Mouse (Mus musculus): Measurements from ENCODE around the gene Aspscr1. TPM values are rescaled to one million over a fixed set of nuclear protein-coding genes. Genes with fewer than 3 reads are reported as not detected.

Gene Aspscr1
- polyA plus RNA-seq, 1 experiment from 2014 or later: 124 TPM

- H3K9ac ChIP-seq (ENCODE audit: low read depth, low read length): no peak overlapping the region
- WGBS: 86% methylated on average over 2 of the region's 2 CpGs
- no peaks in the 10 kb centered on the region for H3K4me1 ChIP-seq (ENCODE audit: control insufficient read depth, insufficient read depth, low read length)
- H3K36me3 ChIP-seq (ENCODE audit: control insufficient read depth, insufficient read depth, low read length): peaks cover 54% of the 10 kb centered on the region
- H3K4me3 ChIP-seq (ENCODE audit: low read length): no peak overlapping the region
- no peak for ATAC-seq (ENCODE audit: low FRiP score, low TSS enrichment)
- no peaks in the 10 kb centered on the region for H3K9me3 ChIP-seq (ENCODE audit: control insufficient read depth, low read length)
- H3K4me2 ChIP-seq (replicated peaks; ENCODE audit: low read depth, low read length): no peak overlapping the region
- H3K27ac ChIP-seq (ENCODE audit: low read depth, low read length): no peak overlapping the region
- no peaks in the 10 kb centered on the region for H3K27me3 ChIP-seq (ENCODE audit: control insufficient read depth, insufficient read depth, low read length)
These were observed 11.9 kb downstream of the Aspscr1 start for GRCm38 (mm10) chr11:120684660-120685059.

- H3K27ac ChIP-seq (ENCODE audit: low read depth, low read length): peak overlapping the region; percentile 42
- no peak for ATAC-seq (ENCODE audit: low FRiP score, low TSS enrichment)
- no peak overlapping the region for H3K4me2 ChIP-seq (replicated peaks; ENCODE audit: low read depth, low read length)
- 74% methylated on average over 20 of the region's 20 CpGs for WGBS
- no peak overlapping the region for H3K4me3 ChIP-seq (ENCODE audit: low read length)
- H3K27me3 ChIP-seq (ENCODE audit: control insufficient read depth, insufficient read depth, low read length): no peaks in the 10 kb centered on the region
- H3K9me3 ChIP-seq (ENCODE audit: control insufficient read depth, low read length): no peaks in the 10 kb centered on the region
- H3K9ac ChIP-seq (ENCODE audit: low read depth, low read length): no peak overlapping the region
- no peaks in the 10 kb centered on the region for H3K4me1 ChIP-seq (ENCODE audit: control insufficient read depth, insufficient read depth, low read length)
- peaks cover 41% of the 10 kb centered on the region for H3K36me3 ChIP-seq (ENCODE audit: control insufficient read depth, insufficient read depth, low read length)
These were observed 14.0 kb downstream of the Aspscr1 start for GRCm38 (mm10) chr11:120686650-120687272.

- Histone ChIP-seq H3K27me3 (ENCODE audit: control insufficient read depth, insufficient read depth, low read length) (no peaks in the 10 kb centered on the region), H3K9me3 (ENCODE audit: control insufficient read depth, low read length) (no peaks in the 10 kb centered on the region), H3K4me2 (replicated peaks; ENCODE audit: low read depth, low read length) (no peak overlapping the region), H3K27ac (ENCODE audit: low read depth, low read length) (no peak overlapping the region), H3K36me3 (ENCODE audit: control insufficient read depth, insufficient read depth, low read length) (peaks cover 34% of the 10 kb centered on the region), H3K4me1 (ENCODE audit: control insufficient read depth, insufficient read depth, low read length) (no peaks in the 10 kb centered on the region), H3K4me3 (ENCODE audit: low read length) (no peak overlapping the region), H3K9ac (ENCODE audit: low read depth, low read length) (no peak overlapping the region)
- 83% methylated on average over 3 of the region's 3 CpGs for WGBS
- no peak for ATAC-seq (ENCODE audit: low FRiP score, low TSS enrichment)
These were observed 16.6 kb downstream of the Aspscr1 start for GRCm38 (mm10) chr11:120689365-120689764.

DNA sequence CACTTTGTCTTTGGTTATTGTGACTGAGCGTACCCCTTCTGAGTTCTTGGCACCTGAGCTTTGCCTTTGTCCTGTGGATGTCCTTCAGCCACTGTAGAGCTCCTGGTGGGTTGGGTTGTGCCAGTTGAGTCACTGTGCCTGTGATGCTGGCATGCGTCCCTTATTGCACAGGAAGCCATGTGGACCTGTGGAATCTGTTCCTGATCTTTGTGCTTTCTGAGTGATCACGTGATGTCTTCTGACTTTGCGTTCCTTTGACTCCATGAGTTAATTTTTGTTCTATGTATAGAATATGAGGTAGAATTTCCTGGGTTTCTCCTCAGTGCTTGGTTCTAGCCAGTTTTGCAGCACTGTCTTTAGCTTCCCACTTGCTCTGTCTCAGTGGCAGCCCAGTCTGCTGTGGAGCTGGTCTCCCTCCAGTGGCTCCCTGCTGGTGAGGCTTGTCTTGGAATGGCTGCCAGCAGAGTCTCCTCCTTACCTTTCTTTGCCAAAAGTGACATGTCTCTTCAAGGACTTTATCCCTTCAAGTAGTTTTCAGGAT is 19.8 kb downstream of the Aspscr1 start:
- WGBS: 92% methylated on average over 4 of the region's 4 CpGs
- Histone ChIP-seq H3K9ac (ENCODE audit: low read depth, low read length) (no peak overlapping the region), H3K36me3 (ENCODE audit: control insufficient read depth, insufficient read depth, low read length) (peaks cover 29% of the 10 kb centered on the region), H3K27ac (ENCODE audit: low read depth, low read length) (no peak overlapping the region), H3K4me3 (ENCODE audit: low read length) (no peak overlapping the region), H3K4me2 (replicated peaks; ENCODE audit: low read depth, low read length) (no peak overlapping the region), H3K27me3 (ENCODE audit: control insufficient read depth, insufficient read depth, low read length) (no peaks in the 10 kb centered on the region), H3K4me1 (ENCODE audit: control insufficient read depth, insufficient read depth, low read length) (peaks cover 30% of the 10 kb centered on the region), H3K9me3 (ENCODE audit: control insufficient read depth, low read length) (no peaks in the 10 kb centered on the region)
- no peak for ATAC-seq (ENCODE audit: low FRiP score, low TSS enrichment)

DNA sequence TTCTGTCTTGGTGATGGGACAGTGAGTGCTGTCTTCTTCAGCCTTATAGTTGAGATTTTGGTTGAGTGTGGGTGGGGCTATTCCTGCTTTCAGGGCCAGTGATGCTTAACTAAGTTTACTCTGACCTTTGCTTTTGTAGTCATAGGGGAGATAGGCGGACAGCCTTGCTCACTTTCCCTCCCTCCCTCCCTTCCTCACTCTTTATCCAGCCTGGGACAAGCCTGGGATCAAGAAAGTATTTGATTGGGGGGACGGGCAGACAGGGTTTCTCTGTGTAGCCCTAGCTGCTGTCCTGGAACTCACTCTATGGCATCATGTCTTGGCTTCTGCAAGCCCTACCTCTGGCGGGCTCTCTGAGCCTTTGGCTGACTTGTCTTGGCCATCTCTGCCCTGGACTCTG is 20.7 kb downstream of the Aspscr1 start:
- Histone ChIP-seq H3K4me3 (ENCODE audit: low read length) (no peak overlapping the region), H3K27me3 (ENCODE audit: control insufficient read depth, insufficient read depth, low read length) (no peaks in the 10 kb centered on the region), H3K4me1 (ENCODE audit: control insufficient read depth, insufficient read depth, low read length) (peaks cover 39% of the 10 kb centered on the region), H3K9me3 (ENCODE audit: control insufficient read depth, low read length) (no peaks in the 10 kb centered on the region), H3K36me3 (ENCODE audit: control insufficient read depth, insufficient read depth, low read length) (peaks cover 24% of the 10 kb centered on the region), H3K9ac (ENCODE audit: low read depth, low read length) (no peak overlapping the region), H3K4me2 (replicated peaks; ENCODE audit: low read depth, low read length) (no peak overlapping the region), H3K27ac (ENCODE audit: low read depth, low read length) (no peak overlapping the region)
- WGBS: 77% methylated on average over 3 of the region's 3 CpGs
- ATAC-seq (ENCODE audit: low FRiP score, low TSS enrichment): no peak

DNA sequence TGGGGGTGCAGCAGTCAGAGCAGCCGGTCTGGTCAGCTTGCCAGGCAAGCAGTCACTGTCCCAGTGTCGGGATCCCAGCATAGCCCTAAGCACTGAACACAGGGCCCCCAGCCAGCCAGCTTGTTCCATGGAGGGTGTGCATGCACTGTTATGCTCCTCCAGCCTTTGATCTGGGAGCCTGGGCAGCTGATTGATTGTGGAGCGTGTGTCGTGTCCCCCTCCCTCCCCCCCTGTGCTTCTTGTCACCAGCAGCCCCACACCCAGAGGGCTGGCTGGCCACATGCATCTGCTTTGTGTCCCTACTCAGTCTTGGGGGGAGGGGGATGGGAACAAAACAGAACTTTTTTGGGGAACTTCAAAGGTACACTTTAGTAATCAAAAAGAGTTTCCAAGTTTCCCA is 22.4 kb downstream of the Aspscr1 start:
- WGBS: 6% methylated on average over 4 of the region's 4 CpGs

DNA sequence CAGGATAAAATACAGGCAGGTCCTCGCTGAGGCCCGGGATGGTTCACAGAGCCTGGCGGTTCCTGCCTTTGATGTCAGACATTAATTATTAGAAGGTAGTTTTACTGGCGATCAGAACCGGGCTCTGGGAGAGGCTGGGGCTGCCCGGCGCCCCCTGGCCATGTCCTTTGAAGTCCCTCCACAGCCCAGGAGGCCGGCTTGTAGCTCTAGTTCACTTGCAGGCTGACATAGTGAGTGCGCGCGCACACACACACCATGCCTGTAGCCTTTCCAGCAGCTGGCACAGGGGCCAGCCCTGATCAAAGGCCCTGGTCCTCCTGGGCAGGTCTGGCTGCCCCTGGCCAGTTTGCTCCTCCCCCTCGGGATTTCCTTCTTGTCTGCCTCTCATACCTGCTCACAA is 22.9 kb downstream of the Aspscr1 start:
- Histone ChIP-seq H3K27me3 (ENCODE audit: control insufficient read depth, insufficient read depth, low read length) (no peaks in the 10 kb centered on the region), H3K9me3 (ENCODE audit: control insufficient read depth, low read length) (no peaks in the 10 kb centered on the region), H3K4me3 (ENCODE audit: low read length) (no peak overlapping the region), H3K36me3 (ENCODE audit: control insufficient read depth, insufficient read depth, low read length) (peaks cover 12% of the 10 kb centered on the region; the same call in 1 of the 2 replicates), H3K4me2 (replicated peaks; ENCODE audit: low read depth, low read length) (no peak overlapping the region), H3K4me1 (ENCODE audit: control insufficient read depth, insufficient read depth, low read length) (peaks cover 40% of the 10 kb centered on the region), H3K9ac (ENCODE audit: low read depth, low read length) (no peak overlapping the region), H3K27ac (ENCODE audit: low read depth, low read length) (peak overlapping the region; percentile 33; the same call in 1 of the 2 replicates)
- ATAC-seq (ENCODE audit: low FRiP score, low TSS enrichment): peak; percentile 87
- WGBS: 13% methylated on average over 12 of the region's 12 CpGs

More for the DNA sequence above, 22.4 kb downstream of the Aspscr1 start:
- ATAC-seq (ENCODE audit: low FRiP score, low TSS enrichment): peak; percentile 70
- no peak overlapping the region for H3K9ac ChIP-seq (ENCODE audit: low read depth, low read length)
- peaks cover 16% of the 10 kb centered on the region; the same call in 1 of the 2 replicates for H3K36me3 ChIP-seq (ENCODE audit: control insufficient read depth, insufficient read depth, low read length)
- H3K27me3 ChIP-seq (ENCODE audit: control insufficient read depth, insufficient read depth, low read length): no peaks in the 10 kb centered on the region
- peak overlapping the region; percentile 33; the same call in 1 of the 2 replicates for H3K27ac ChIP-seq (ENCODE audit: low read depth, low read length)
- no peaks in the 10 kb centered on the region for H3K9me3 ChIP-seq (ENCODE audit: control insufficient read depth, low read length)
- no peak overlapping the region for H3K4me2 ChIP-seq (replicated peaks; ENCODE audit: low read depth, low read length)
- H3K4me3 ChIP-seq (ENCODE audit: low read length): no peak overlapping the region
- peaks cover 40% of the 10 kb centered on the region for H3K4me1 ChIP-seq (ENCODE audit: control insufficient read depth, insufficient read depth, low read length)

- H3K4me3 ChIP-seq (ENCODE audit: low read length): no peak overlapping the region
- H3K4me2 ChIP-seq (replicated peaks; ENCODE audit: low read depth, low read length): no peak overlapping the region
- H3K9me3 ChIP-seq (ENCODE audit: control insufficient read depth, low read length): no peaks in the 10 kb centered on the region
- H3K9ac ChIP-seq (ENCODE audit: low read depth, low read length): no peak overlapping the region
- H3K36me3 ChIP-seq (ENCODE audit: control insufficient read depth, insufficient read depth, low read length): peaks cover 17% of the 10 kb centered on the region
- peak overlapping the region; percentile 33; the same call in 1 of the 2 replicates for H3K27ac ChIP-seq (ENCODE audit: low read depth, low read length)
- peaks cover 40% of the 10 kb centered on the region for H3K4me1 ChIP-seq (ENCODE audit: control insufficient read depth, insufficient read depth, low read length)
- WGBS: 88% methylated on average over 6 of the region's 6 CpGs
- H3K27me3 ChIP-seq (ENCODE audit: control insufficient read depth, insufficient read depth, low read length): no peaks in the 10 kb centered on the region
- ATAC-seq (ENCODE audit: low FRiP score, low TSS enrichment): no peak
These were observed 23.8 kb downstream of the Aspscr1 start for GRCm38 (mm10) chr11:120696568-120696967.

GRCm38 (mm10) chr11:120697741-120698140 is 25.0 kb downstream of the Aspscr1 start:
- WGBS: 28% methylated on average over 10 of the region's 10 CpGs
- no peak overlapping the region for H3K4me2 ChIP-seq (replicated peaks; ENCODE audit: low read depth, low read length)
- H3K9me3 ChIP-seq (ENCODE audit: control insufficient read depth, low read length): no peaks in the 10 kb centered on the region
- peaks cover 40% of the 10 kb centered on the region for H3K4me1 ChIP-seq (ENCODE audit: control insufficient read depth, insufficient read depth, low read length)
- no peaks in the 10 kb centered on the region for H3K27me3 ChIP-seq (ENCODE audit: control insufficient read depth, insufficient read depth, low read length)
- H3K9ac ChIP-seq (ENCODE audit: low read depth, low read length): 0 out of 2 replicates have a peak overlapping the region, but pooled peaks have one; percentile 25
- H3K4me3 ChIP-seq (ENCODE audit: low read length): no peak overlapping the region
- H3K27ac ChIP-seq (ENCODE audit: low read depth, low read length): peak overlapping the region; percentile 62
- H3K36me3 ChIP-seq (ENCODE audit: control insufficient read depth, insufficient read depth, low read length): peaks cover 24% of the 10 kb centered on the region
- ATAC-seq (ENCODE audit: low FRiP score, low TSS enrichment): peak; percentile 18; the same call in 1 of the 2 replicates
